Mouse (Mus musculus) Muller cell, postnatal 12 days (primary cell): Measurements from ENCODE around the gene Gnat2.

Experiments
- DNase-seq: peaks from one replicate; pipeline ENCODE4 v3.0.0-alpha.2; 2015; ENCODE audit errors: inconsistent ontology term

Gene Gnat2

DNA sequence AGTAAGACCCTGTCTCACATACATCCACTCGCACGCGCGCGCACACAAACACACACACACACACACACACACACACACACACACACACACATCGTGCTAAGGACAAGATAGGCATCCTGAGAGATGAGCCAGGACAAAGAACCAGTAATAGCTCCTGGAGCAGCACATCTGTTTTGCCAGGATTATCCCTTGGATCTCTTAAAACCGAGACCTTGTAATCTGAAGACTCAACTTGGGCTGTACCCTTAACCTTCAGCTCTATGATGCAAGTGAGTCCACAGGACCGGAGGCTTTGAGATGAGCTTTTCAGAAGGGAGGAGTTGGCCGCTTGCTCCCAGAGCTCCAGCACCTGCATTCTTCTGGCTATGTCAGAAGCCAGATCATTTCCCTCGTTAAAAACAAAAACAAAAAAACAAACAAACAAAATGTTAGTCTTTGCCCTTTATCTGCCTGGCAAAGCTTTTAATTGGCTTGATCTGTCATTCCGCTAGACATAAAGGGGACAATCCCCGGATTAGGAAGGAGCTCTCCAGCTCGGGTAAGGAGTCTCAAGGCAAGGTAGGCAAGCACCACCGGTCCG lies at the start of gene Gnat2:
Gene Gnat2, plus strand, starts transcription at position 254 of the 580 bp plus-strand sequence.
- no peak for DNase-seq

DNA sequence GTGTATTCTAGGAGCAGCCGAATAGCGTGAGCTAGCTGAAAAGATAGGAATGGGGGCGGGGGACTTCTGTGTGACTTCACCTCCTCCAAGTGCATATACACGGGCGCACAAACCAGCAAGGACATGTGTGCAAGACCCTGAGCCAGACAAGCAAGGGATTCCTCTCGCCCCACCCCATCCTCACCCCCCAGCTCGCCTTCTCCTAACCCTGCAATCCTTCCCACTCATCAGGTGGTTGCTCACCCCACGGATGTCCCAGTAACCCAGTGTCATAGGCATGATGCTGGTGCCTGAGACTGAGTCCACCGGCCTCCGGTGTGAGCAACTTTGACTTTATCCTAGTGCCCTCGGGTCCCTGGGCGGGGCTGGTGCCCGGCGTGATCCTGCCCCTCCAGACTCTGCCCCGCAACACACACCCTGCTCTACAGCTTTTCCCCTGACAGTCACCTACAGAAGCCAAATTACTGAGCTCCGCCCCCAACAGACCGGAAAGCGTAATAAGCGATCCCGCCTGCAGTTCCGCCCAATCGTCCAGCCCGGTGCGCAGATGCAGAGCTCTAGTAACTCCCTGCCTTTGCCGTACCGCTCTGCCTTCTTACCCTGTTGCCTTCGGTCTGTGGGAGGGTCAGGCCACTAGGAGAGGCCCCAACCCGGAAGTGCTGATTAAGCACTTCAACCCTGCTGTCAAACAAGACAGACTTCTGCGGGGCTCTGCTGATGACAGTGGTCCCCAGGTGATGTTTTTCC lies 48.0 kb upstream of the Gnat2 start, which contains the start of gene Gstm4:
Gene Gstm4, minus strand, starts transcription at position 501 of the 747 bp plus-strand sequence.
- DNase-seq, result peak; percentile 80

DNA sequence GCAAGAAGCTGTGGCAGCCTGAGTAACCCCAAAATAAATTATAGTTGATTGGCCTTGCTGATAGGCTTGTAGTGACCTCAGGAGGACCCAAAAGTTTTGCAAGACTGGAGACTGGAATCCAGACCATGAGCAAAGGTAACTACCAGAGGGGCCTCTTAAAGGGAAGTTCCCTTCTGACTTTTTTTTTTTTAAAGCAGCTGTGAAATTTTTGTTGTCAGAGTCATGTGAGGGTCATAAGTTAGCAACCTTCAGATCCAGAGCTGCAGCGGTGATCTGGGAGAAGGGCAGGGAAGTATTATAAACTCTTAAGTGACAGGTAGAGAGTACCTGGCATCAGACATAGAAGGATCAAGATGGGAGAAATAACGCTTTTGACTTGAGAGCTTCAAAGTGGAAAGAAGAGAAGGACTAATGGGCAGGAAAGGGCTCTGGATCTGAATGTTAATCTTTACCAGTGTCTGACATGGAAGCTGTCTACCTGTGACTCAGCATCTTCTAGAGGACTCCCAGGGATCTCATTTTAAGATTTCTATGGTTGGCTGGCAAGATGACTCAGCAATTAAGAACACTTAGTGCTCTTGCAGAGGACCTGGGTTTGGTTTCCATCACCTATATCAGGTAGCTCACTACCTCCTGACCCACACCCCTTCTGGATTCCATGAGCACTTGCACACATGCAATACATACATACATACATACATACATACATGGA lies 45.5 kb upstream of the Gnat2 start:
- DNase-seq, result no peak

DNA sequence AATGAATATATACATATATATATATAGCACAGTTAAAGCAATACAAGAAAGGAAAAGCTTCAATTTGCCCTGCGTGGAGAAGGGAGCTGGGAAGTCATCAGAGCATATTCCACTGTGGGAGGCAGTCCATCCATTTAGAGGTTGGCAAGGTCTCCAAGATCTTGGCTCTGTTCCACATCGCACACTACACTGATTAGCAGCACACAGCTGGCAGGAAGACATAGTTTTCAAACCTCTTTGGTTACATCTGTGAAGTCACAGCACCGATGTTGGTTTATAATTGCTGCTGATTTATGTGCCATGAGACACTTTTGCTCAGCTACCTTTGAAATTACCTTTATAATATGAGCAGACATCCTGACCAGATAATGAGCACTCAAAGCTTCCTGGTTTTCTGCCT lies 44.3 kb upstream of the Gnat2 start:
- DNase-seq, result no peak

DNA sequence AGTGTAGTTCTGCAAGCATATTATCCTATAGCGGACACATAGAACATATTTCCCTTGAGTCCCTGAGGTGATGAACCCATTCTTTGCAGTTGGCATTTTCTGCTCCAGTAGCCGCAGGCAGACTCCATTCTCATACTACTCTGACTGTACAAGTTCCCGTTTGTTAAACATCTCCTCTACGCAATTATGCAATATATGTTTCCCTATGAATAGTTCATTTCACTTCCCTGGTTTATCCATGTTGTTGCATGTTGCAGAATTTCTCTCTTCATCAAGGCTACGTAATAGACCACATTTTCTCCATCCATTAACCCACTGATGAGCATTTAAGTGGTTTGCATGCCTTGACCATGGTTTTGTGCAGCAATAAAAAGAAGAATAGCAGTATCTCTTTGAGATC lies 42.1 kb upstream of the Gnat2 start:
- DNase-seq, result no peak

DNA sequence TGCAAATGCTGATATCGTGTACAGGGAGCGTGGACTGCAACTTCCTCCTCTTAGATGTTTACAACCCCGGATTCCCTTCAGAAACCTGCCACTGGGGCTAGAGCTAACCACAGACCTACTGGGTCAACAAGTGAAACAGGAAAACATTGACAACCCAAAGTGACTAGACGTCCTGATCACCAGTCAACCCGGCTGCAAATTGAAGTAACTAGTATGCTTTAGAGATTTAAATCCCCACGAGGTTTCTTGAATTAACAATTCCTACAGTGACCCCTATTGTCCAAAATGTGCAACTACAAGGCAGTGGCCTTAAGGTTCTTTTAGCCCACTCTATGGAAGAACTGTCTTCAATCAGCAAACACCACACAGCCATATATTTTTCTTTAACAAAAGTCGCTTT lies 31.2 kb upstream of the Gnat2 start:
- DNase-seq, result peak; percentile 64

DNA sequence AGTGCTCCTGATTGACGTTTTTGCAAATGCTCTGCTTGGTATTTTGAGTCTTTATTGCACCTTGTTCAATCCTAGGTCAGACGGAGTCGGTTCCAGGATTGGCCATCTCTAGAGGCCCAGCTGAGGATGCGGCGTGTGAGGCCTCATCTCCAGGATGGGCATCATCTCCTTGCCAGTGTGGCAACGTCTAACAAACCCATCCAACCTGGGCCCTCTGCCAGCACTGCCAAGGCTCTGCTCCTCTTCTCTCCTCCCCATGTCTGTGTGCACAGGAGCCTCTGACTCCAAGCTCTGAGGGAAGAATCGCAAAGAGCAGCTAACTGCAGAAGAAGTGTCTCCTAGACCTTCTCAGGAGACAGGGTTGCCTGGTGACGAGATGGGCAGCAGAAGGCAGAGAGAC lies 29.9 kb upstream of the Gnat2 start:
- no peak for DNase-seq

DNA sequence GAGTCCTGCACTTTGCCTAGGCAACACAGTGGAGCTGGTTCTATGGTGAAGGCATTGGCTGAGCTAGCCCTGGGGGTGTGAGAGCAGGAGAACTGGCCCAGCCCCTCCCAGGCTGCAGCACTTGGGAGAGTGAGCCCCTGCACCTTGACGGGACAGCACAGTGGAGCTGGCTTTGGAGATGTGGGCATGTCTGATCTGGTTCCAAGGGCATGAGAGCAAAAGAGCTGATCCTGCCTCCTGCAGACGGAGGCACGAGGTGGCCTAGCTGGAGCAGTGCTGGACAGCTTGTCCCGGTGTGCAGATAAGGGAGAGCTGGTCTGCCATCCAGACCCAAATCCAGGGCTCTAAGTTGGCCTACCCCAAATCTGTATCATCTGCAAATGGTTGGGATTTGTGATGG lies 27.9 kb upstream of the Gnat2 start:
- DNase-seq, result no peak

DNA sequence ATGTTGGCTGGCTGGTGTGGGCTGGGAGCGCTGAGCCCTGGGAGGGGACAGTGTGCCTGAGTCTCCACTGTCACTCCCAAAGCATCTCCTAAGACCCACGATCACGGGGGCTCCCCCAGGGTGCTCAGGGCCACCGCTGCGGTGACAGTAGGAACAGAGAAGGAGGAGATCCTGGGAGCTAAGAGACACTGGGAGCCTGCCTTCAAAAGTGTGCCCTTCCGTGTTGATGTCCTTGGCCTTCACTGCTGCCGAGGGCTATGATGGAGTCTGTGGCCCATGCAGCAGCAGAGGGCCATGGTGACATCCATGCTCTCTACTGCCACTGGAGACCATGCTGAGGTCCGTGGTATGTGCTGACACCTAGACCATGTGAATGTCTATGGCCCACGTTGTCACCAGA lies 27.0 kb upstream of the Gnat2 start:
- DNase-seq, result no peak

DNA sequence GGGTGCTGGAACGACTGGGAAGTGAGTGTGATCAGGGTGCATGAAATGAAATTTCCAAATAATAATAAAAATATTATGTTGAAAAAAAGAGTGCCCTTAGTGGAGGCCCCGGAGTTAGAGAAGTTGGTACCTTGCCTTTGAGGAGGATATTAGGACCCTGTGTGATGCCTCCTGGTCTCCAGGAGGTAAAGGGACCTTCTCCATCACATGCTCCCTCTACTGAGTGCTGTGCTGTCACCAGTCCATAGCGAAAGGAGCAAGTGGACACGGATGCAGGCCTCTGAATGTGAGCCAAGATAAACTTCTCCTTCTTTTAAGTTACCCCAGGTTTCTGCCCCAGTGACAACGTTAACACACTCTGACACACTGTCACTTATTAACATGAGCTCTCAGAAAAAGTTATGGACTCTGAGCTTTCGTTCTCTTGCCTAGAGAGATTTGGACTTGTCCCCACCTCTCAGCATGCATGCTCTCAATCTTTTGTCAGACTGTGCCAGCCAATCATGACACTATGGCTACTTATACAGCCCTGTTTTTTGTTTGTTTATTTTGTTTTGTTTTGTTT lies 25.1 kb upstream of the Gnat2 start:
- no peak for DNase-seq

DNA sequence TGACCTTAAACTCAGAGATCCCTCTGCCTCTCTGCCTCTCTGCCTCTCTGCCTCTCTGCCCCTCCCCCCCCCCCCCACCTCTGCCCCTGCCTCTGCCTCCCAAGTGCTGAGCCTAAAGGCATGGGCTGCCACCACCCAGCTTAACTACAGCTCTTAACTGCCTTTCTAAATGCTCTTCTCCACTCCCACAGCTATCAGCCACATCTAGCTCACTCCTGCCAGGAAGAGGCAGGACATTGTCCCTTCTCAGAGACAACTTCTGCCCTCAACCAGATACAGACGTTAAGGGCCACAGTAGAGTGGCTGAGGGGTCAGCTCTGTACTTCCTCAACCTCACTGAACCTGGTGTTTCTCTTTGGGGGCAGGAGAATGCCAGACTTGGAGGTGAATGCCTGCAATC lies 23.8 kb upstream of the Gnat2 start:
- no peak for DNase-seq

DNA sequence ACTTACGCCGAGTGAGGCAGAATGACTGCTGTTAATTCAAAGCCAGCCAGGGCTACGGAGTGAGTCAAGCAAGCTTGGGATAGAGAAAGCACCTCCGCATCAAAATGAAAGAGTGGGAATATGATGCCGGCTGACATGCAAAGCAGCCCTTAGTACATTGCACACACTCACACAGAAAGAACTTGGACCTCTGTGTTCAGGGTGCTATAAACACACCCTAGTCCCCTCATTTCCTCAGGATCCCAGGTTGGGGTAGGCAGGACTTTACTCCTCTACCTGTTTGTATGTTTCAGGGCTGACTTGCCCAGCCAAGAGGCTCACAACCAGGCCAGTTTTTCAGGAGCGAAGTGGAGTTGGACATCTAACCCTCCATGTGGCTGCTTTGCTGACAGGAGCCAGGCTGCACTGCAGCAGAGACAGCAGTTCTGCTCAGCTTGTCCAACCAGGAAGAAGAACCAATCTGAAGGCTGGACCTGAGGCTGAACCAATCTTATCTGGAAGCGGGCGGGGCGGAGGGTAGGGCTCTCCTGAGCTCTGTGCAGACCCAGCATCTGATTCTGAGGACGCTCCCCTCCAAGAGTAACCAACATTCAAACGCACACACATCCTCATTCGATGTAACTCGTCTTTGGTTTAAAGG lies 23.2 kb upstream of the Gnat2 start:
- DNase-seq, result no peak

DNA sequence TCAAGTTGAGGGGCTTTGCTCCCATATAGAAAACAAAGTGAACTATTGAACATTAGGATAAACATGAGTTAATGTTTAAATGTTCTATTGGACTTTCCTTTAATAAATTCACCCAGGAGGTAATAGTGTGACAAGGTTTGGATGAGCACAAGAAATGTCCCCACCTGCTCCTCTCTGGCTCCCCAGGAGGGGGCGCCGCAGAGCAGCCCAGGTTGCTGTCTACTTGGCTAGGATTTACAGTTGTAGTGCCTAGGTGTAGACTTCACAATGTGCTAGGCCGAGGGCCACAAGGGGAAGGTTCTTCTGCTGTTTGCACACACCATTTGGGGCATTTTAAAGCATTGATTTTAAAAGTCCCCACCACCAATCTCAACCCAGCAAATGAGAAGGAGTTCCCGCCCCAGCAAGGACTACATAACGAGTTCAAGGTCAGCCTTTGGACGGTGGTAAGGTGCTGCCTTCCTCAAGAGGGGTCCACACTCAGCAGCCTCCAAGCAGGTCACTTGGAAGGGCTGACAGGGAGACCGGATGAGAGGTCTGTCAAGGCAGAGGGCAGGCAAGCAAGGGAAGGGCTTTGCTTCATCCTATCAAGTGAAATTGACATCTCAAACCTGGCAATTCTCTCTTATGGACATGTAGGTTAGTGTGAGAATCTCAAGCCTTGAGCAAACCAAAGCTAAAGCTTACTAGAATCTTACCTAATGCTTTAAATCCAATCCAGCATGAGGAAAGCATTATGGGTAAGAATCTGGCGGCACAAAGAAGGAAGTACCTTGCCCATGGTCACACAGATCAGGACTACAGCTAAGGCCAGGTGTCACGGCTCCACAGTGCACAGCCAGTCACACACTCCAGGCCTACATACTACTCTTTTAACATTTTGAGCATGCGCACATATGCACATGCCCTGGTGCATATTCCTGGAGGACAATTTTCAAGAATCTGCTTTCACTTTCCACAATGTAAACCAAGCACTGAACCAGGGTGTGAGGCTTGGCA lies 22.0 kb upstream of the Gnat2 start:
- DNase-seq, result peak; percentile 60

DNA sequence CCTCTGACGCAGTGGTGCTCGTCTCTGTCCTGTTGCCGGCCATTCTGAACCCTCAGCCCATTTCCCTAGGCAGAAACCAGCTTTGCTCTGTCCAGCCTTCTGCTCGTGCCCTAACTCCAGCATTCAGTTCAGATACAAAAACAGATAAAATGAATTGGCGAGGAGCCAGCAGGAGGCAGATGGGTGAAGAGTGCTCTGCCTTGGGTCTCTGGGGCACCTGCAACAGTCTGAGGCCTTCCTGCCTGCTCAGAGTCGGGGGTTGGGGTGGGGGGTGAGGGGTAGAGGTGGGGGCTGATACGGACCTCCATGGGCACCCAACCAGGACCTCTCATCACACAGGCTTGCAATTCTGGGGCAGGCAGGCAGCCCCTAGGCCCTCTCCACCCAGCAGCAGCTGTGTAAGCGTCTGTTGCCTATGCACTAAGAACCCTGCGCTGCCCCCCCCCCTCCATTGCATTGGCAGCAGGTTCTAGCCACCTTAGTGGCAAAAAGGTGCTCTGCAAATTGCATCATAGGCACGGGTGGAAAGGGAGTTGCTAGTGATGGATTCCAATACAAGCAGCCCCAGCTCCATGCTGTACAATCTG lies 19.5 kb upstream of the Gnat2 start:
- no peak for DNase-seq

DNA sequence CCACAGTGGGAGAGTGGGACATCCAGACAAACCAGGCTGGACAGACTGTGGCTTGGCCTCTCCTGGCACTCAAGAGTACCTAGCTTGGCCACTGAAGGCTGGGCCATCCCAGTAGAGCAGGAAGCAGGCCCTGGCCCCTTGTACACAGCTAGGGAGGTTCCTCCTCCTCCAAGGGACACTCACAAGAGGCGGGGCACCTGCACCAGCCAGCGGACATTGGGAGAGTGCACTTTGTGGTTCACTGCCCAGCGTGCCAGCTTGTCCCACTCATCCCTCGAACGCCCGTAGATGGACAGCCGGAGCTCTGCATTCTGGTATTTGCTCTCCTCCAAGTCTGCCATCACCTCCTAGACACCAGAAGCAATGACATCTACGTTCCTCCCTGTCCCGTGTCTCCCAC lies 15.8 kb upstream of the Gnat2 start:
- no peak for DNase-seq

DNA sequence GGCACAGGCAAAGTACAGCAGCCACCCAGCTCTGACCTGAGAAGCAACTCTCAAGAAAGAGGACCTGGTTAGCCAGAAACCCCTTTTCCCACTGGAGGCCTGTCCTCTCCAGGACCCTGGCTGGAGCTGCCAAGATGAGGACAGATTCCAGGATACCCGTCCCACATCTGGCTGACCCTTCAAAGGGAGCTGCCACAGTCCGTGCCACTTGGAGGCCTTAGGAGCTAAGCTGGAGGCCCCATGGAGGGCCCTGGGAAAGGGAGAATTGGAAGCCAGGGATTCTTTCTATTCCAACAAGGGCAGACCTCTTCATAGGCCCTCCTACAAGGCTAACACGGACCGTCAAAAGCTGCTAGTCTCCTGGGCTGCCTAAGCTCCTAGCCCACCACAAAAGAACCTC lies 10.9 kb upstream of the Gnat2 start:
- DNase-seq, result no peak

DNA sequence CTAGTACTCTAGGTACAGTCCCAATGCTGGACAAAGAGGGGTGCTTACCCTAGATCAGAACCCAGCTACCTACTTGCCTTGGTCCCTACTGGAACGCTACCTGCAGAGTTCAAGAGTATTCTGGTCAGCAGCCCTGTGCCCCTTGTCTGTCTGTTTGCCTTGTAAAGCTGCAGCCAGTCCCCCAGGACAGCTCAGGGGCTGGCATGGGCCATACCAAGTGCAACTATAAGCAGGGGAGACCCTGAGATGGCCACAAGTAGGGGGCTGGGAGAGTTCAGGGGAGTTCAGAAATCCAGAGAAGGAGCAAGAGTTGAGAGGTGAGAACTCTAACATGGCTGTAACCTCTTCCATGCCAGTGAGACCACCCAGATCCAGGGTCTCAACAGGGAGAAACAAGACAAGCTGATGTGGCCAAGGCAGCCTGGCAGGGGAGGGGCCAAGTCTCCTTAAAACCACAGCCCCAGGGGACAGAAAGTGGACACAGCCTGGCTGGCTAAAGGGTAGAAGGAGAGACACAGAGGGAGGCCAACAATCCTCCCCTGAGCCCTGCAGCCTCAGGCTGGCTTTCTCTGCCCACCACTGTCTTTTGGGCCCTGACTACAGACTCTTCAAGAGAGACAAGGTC lies 10.2 kb upstream of the Gnat2 start:
- no peak for DNase-seq

DNA sequence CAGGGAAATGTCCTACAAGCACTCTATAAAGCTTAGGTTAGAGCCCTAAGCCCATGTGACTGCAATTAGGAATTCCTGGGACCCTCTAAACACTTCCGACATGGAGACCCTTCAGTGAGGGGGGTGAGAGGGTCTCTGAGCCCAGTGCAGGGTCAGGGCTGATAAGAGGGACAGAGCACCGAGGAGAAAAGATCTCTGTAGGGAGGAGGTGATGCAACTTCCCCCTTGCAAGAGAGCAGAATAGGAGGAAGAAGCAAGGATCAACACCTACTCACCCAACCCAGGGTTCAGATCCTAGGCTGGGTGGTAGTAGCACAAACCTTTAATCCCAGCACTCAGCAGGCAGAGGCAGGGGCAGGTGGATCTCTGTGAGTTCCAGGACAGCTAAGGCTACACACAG lies 9.4 kb upstream of the Gnat2 start:
- DNase-seq, result no peak

DNA sequence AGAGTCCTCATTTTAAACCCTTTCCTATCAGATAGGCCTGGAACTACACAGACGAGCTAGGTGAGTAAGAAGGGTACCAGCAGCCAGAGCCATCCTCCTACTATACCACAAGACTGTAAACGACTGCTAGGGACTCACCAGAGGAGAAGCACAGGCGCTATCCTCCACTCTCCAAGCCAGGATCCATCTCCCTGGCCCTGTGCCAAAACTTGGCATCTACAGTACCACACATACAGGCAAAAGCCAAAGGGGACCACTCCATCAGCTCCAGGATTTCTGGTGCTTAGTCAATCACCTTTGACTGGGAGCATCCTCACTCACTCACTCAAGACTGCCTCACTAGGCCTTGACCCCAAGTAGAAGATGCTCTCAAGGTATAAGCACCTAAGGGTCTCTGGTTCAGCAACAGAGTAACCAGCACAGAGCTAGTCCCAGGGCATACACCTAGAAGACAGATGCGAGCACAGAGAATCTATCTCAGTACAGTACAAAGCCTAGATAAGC lies 8.6 kb upstream of the Gnat2 start:
- DNase-seq, result no peak

DNA sequence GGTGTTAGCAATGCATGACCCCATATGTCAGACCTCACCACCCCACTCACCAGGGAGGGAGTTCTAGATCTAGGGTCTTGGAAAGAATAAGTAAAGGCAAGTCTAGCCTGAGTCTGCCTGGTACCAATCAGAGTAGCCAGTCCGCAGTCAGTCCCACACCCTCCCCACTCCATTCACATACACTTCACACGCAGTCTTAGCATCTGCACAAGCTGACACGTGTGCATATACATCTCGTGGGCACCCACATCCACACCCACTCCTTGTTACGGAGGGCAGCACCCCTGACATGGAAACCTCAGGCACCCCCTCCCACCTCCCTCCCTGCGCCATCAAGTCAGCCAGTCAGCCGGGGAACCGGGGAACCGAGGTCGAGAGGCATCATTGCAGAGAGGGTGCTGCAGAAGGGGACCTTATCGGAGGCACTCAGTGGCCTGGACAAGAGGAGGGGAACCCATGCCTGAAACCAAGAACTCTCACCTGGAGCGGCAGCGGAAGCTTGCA lies 7.8 kb upstream of the Gnat2 start:
- DNase-seq, result no peak
